Mouse (Mus musculus): Measurements from ENCODE around the gene Hist1h2bn.
"Not testable (repeated sequence)": the region's sequence is repeated elsewhere in the genome, so short reads cannot be mapped to it uniquely, and the experiment has no call there.

The Hist1h2bn gene

DNA sequence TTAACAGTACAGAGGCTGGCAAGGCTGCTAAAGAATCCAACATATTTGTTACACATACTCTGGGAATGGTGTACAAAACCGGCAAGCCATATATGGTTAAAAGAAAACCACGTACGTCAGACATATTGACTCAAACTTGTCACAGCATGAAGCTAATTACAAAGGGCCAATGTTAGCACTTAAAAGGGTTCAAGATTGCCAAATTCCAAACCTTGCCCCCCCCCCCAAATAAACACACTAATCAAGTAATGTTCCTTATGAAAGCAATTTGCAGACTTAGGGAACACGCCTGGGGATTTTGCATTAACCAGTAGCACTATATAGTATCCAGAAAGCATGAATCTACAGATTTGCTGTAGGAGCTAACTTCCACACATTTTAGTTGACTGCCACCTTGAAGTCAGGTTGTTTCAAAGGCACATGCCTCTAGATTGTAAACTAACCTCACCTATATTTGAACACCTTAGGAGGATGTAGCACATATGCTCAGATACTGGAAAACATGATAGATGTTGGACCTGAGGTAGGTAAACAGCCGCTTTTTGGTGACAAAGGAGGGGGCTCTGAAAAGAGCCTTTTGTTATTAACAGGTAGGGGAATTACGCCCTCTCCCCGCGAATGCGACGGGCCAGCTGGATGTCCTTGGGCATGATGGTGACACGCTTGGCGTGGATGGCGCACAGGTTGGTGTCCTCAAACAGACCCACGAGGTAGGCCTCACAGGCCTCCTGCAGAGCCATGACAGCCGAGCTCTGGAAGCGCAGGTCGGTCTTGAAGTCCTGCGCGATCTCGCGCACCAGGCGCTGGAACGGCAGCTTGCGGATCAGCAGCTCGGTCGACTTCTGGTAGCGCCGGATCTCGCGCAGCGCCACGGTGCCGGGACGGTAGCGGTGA, 28.7 kb downstream of the Hist1h2bn start:
- peak; percentile 40 for DNase-seq

DNA sequence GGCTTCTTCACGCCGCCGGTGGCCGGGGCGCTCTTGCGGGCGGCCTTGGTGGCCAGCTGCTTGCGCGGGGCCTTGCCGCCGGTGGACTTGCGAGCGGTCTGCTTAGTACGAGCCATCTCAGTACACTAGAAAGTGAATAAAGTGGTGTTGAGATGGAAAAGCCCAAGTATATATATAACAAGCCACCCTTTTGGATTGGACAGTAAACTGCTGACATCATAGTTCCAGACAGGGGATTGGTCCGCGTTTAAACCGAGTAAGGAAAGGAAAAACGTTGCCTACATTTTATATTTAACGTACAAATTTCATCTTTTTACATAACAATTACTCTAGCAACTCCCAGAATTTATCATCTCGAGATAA, 29.3 kb downstream of the Hist1h2bn start, which contains the start of gene Hist1h3i:
TSS of gene Hist1h3i (minus strand) at position 116 of the 363 bp plus-strand sequence.
- DNase-seq: peak; percentile 71

DNA sequence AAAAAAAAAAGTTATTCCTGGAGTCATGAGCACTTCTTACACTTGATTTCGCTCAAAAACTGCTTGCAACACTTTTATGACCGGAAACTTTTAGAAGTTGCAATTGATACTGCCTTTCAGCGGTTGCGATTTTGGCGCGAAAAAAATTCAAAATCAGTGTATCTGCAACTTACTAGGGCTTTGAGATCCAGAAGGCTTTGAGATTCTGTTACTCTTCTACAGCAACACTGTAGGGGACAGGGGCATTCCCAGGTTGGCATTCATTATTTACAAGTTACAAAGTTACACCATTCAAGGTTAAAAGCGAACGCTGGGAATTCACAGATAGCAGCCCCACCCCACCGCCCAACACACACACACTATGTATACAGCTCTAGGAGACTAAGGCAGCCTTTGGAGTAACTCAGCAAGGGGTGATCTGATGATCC, 29.8 kb downstream of the Hist1h2bn start:
- peak; percentile 52 for DNase-seq

DNA sequence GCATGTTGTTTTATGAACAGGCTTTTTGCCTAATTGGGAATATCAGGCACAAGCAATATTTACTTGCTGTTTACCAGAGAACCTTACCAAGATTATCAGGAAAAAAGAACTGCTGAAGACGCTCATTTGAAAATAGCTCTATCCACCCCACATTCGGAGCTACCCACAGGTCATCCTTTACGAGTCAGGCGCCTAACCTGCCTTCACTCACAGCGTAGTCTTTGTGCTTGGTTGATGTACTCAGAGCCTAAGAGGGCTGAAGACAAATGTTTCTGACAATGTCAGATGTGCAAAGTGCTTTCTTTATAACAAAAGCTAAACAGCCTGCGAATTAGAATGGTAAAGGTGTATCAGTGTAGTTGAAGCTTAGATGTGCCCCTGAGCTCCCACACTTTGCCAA, 30.4 kb downstream of the Hist1h2bn start:
- DNase-seq: no peak

DNA sequence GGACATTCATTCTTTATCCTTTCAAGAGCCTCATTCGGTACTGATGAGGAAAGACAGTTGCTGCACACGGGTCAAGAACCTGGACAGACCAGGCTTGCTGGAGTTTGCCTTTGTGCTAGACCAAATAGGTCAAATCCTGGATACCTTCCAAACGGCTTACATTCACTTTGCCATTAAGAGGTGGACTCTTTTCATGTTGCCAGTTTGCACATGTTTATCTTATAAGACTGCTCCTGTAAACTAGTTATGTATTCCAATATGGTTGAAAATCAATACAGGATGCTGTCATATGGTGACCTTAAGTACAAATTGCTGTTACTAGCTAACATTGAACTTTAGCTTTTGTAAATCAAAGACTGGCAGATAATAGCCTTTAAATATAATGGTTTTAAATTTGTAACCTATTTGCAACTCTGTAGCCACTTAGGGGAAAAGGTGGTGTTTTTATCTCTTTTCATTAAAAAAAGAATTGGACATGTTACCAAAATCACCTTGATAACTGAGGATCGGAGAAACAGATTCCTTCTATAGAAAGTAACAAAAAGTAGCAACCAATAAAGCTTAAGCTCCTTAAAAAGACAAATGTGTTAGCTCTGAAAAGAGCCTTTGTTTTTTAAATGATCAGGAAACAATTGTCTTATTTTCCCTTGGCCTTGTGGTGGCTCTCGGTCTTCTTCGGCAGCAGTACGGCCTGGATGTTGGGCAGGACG, 32.4 kb downstream of the Hist1h2bn start:
- DNase-seq: no peak

DNA sequence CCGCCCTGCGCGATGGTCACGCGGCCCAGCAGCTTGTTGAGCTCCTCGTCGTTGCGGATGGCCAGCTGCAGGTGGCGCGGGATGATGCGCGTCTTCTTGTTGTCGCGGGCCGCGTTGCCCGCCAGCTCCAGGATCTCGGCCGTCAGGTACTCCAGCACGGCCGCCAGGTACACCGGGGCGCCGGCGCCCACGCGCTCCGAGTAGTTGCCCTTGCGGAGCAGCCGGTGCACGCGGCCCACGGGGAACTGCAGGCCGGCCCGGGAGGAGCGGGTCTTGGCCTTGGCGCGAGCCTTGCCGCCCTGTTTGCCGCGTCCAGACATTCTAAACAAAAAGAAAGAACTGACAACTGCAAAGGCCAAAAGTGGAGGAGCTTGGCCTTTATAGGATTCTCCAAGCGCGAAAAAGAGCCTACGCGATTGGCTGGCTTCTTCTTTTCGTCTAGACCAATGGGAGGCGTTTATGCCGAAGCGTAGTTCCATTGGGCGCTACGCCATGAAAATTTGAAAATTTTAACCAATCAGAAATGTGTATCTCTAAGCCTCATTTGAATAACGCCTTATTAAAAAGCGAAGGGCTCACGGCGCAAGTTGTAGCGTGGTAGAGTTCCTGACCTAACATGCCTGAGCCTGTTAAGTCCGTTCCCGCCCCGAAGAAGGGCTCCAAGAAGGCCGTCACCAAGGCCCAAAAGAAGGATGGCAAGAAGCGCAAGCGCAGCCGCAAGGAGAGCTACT, 33.1 kb downstream of the Hist1h2bn start, which contains the start of the genes Hist1h2an and Hist1h2bp:
TSS of gene Hist1h2an (minus strand) at position 320 of the 731 bp plus-strand sequence.
TSS of gene Hist1h2bp (plus strand) at position 563 of the 731 bp plus-strand sequence.
- DNase-seq: peak; percentile 84

DNA sequence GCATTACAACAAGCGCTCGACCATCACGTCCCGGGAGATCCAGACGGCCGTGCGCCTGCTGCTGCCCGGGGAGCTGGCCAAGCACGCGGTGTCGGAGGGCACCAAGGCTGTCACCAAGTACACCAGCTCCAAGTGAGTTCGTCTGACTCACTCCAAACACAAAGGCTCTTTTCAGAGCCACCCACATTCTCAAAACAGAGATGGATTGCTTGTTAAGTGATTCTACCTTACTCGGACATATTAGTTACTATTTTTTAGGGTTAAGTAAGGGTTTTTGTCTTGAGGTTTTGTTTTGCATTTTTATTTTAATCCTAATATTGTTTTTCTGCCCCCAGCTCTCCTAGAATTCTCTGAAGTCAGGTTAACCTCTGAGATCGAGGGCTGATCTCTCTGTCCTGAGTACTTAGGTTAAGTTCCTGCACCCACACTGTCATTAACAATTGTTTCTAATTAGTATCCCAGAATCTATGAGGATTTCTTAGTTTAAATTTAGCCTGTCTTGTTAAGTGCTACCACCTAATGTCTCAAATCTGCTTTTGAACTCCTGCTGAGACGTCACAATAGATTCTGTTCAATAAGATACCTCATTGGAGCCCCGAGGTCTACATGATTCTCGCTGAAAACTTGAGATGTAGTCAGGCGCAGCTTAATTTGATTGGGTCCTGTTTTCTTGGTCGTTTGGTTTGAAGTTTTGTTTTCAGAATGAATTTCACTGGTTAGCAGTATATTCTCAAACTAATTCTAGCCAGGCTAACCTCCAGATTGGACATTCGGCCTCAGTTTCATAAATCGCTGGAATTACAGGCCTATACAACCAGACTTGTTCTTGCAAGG, 34.1 kb downstream of the Hist1h2bn start:
- no peak for DNase-seq

DNA sequence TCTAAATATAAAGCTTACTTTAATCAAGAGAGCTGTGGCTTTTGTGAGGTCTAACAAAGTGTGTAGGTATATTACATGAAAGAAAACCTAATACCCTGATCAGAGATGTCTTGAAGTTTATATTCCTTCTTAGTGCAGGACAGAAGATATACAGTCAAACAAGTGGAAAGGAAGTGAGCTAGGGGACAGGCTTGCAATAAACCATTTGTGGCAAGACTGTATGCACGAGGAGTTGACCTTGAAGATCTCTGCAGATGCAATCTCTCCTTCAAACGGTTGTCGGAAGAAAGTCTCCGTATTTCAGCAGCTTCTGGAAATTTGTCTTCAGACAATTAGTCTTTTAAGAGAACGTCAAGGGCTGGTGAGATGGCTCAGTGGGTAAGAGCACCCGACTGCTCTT, 36.0 kb downstream of the Hist1h2bn start:
- no peak for DNase-seq

DNA sequence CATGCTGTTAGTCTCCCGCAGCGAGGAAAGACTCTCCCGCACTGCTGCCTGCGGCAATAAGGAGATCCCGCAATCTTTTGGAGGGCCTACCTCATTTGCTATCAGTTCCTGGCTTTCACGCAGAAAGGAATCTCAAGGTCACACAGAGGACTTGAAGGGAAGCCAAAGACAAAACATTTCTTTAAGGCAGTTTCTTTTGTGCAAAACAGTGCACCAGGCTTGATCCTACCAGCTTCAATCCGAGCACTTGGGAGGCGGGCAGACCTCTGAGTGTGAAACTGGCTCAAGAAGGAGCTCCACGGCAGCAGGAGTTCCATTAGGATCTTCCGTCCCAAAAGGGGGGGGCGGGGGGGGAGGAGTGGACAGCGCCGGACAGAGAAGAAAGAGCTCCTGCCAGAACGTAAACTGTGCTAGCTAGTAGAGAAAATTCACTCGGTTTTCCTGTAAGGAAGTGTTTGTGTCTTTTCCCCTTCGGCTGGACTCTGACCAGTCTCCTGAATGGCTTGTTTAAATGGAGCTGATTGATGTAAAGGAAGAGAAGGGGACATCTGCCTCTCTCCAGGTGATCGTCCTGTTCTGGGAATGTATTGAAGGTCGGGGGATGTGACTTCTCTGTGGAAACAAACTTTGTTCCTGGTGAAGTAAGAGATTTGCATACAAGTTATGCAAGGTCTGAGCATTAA, 36.8 kb downstream of the Hist1h2bn start:
- DNase-seq: no peak

DNA sequence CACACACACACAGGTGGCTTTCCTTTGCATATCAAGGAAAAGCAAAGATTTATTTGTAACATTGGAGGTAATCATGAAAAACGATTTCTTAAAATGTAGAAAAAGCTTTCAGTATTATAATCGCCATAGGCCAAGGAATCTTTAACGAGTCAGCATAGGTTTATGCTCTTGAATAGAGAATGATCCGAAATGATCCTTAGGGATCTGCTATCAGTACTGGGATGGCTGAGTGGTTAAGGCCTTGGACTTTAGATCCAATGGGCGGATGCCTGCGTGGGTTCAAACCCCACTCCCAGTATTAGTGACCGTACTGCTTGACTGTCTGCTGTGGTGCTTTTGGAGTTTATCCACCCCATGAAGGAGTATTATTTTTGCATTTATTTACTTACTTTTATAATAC, 41.7 kb downstream of the Hist1h2bn start:
- no peak for DNase-seq

DNA sequence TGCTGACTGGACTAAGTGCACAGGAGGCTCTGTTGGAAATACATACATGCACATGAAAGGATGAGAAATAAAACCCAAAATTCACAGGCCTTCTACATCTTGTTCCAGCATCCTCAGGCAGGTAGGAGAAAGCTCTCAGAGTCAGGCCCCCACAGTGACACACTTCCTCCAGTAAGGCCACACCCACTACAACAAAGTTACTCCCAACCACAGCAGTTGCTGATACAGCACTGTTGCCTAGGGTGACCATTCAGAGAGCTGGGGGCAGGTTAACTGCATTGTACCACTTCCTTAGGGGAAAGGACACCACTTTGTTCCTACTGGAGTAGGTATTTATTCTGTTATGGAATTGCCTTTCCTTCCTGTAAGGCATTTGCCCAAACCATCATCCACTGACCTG, 43.2 kb downstream of the Hist1h2bn start:
- DNase-seq: not testable (repeated sequence)

DNA sequence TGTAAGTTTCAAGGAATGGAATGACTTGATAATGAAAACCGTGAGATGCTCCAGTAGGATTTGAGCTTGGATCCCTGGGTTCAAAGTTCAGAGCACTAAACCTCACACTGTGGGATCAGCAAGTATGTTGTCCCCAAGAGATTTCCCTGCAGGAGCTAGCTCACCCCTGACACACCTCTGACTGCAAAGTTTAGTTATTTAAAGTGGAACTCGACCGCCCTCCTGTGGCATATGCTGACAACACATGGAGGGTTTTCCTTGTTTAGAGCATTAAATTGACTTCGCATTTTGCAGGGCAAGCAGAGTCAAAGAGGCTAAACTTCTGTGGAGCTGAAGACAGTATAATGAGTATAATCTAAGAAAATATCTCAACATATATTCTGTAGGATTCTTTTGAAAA, 49.1 kb downstream of the Hist1h2bn start:
- not testable (repeated sequence) for DNase-seq

Measured in thymus, postnatal 14 days (tissue).